Mouse (Mus musculus) heart, postnatal 36 days (tissue): ENCODE results near the gene Cyp4a31. TPM values are rescaled to one million over a fixed set of nuclear protein-coding genes. Genes with fewer than 3 reads are reported as not detected.

ENCODE experiments used
- total RNA-seq, 2 experiments: library from RNA; stranded (reverse); gene quantifications; 2 replicates each; pipeline ENCODE4 v1.2.3; 2021

Cyp4a31 gene
- total RNA-seq, 2 experiments from 2014 or later: not detected

Other genes with a start within 250 kb of the Cyp4a31 start
- gene Cyp4a12b, start 152.0 kb upstream of the Cyp4a31 start, total RNA-seq: not detected
- gene Cyp4a30b, start 111.0 kb upstream of the Cyp4a31 start, total RNA-seq: not detected
- not detected for gene Cyp4a14, start 67.5 kb upstream of the Cyp4a31 start, total RNA-seq
- under 1 TPM; 0.14 to 0.42 TPM for gene Cyp4a10, start 45.4 kb upstream of the Cyp4a31 start, total RNA-seq
- not detected for gene Cyp4a32, start 37.3 kb downstream of the Cyp4a31 start, total RNA-seq
- 10 to 100 TPM; 36.1 to 36.3 TPM for gene Cyp4b1, start 84.1 kb downstream of the Cyp4a31 start, total RNA-seq
- 10 to 100 TPM; 38.1 to 40.8 TPM for gene Efcab14, start 174.1 kb downstream of the Cyp4a31 start, total RNA-seq
- gene Tex38, start 217.4 kb downstream of the Cyp4a31 start, total RNA-seq: under 1 TPM; 0.39 to 0.68 TPM
- 10 to 100 TPM; 82.3 to 95.1 TPM for gene Atpaf1, start 221.2 kb downstream of the Cyp4a31 start, total RNA-seq